Mouse (Mus musculus) E14TG2a.4 (cell line): ENCODE measurements around the gene Kcnj12.

ENCODE experiments used
- CTCF ChIP-seq: conservative IDR thresholded peaks from 2 replicates; pipeline ENCODE4 v1.5.1; 2014; ENCODE audit warnings: low read length
- NANOG ChIP-seq: IDR thresholded peaks from 2 replicates; pipeline ENCODE4 v1.6.1; 2014; ENCODE audit warnings: borderline replicate concordance, low read length, mixed read lengths
- POU5F1 ChIP-seq: IDR thresholded peaks from 2 replicates; pipeline ENCODE4 v1.6.1; 2014; ENCODE audit warnings: low read length, borderline replicate concordance

DNA sequence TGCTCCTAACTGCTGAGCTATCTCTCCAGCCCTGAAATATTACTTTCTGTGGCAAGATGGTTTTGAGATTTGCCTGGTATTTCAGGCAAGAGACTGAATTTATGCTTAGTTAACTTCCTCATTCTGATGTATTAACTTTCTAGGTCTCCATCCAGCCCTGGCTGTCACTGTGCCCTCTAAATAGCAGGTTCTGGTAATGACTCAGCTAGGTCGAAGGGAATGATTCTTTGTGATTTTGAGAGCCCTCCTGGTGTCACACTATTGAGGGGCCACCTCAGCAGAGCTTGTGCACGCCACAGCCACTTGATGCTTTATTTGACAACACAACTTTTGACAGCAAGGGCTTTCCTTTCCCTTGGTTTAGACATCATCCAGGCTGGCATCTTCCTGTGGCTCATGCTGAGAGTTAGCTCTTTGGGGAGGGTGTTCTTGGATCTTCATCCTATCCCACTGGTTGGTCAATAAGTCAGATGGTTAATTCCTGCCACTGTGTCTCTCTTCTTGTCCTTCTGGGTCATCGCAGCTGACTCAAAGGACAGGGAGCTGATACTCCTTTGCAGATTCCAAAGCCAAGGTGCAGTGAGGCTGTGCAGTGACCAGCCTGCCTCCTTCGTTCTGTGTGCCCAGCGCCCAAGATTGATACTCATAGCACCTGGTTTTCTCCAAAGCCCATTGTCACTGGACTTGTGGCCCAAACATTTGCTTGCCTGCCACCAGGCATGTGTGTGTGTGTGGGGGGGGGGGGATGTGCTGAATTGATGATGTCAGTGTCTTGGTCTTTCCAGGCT, 9.5 kb downstream of the Kcnj12 start:
- TF ChIP-seq CTCF (no peak), NANOG (no peak), POU5F1 (no peak)
